In the genomic region with DNA sequence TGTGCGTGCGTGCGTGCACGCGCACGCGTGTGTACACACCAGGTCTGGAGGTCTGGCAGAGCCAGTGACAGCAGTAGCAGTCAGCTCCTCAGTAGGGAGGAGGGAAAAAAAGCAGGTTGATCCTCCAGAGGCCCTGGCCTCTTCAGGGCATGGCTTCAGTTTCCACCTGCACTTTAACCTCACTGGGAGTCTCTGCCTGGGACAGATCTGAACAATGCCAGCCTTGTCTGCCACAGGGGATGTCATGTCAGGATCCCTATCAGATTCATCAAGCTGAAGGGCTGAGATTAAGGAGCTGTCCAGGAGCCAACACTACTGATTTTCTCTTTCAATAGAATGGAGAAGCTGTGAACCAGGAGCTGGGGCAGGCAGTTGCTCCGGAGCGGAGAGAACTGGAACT, we compare ENCODE assay signal across 24 mouse cellular contexts. TPM values are rescaled to one million over a fixed set of nuclear protein-coding genes. Genes with fewer than 3 reads are reported as not detected.
A peak's percentile ranks its signal among the peaks of the same experiment; 100 is the strongest.
DNase-seq lines count a peak whose midpoint lies in the region; ATAC-seq lines count a peak whose summit lies in the region.
"Had no signal": no experiment of that assay in that cellular context is flagged by ENCODE, and none has a peak within 500 bp of the region (broad histone marks: within the 10 kb centered on the region; RNA-seq: fewer than 3 reads in every experiment).

No protein-coding gene starts in this region.

- H3K27ac ChIP-seq in hindbrain, embryonic 10.5 days = peak overlapping the region; percentile 45
- H3K27ac ChIP-seq in hindbrain, embryonic 12.5 days = no peak overlapping the region
- no peak overlapping the region for H3K27ac ChIP-seq in lung, embryonic 16.5 days (ENCODE audit: low read length)
- H3K27ac ChIP-seq in intestine, embryonic 15.5 days = no peak overlapping the region
- H3K27ac ChIP-seq in heart, embryonic 11.5 days (ENCODE audit: low read depth, low read length) = no peak overlapping the region
- H3K27ac ChIP-seq: embryonic facial prominence, embryonic 13.5 days; forebrain, embryonic 13.5 days had no signal

- H3K36me3 ChIP-seq in hindbrain, embryonic 10.5 days = no peaks in the 10 kb centered on the region
- no peaks in the 10 kb centered on the region for H3K36me3 ChIP-seq in hindbrain, embryonic 12.5 days
- H3K36me3 ChIP-seq in lung, embryonic 16.5 days (ENCODE audit: control insufficient read depth, insufficient read depth, low read length) = no peaks in the 10 kb centered on the region
- no peaks in the 10 kb centered on the region for H3K36me3 ChIP-seq in intestine, embryonic 15.5 days
- no peaks in the 10 kb centered on the region for H3K36me3 ChIP-seq in heart, embryonic 11.5 days (ENCODE audit: control insufficient read depth, insufficient read depth, low read length)
- H3K36me3 ChIP-seq: embryonic facial prominence, embryonic 13.5 days; G1E had no signal

- H3K9me3 ChIP-seq in hindbrain, embryonic 10.5 days = no peaks in the 10 kb centered on the region
- no peaks in the 10 kb centered on the region for H3K9me3 ChIP-seq in hindbrain, embryonic 12.5 days (replicated peaks)
- H3K9me3 ChIP-seq in lung, embryonic 16.5 days (ENCODE audit: control insufficient read depth, low read length) = no peaks in the 10 kb centered on the region
- H3K9me3 ChIP-seq in intestine, embryonic 15.5 days = no peaks in the 10 kb centered on the region
- H3K9me3 ChIP-seq in heart, embryonic 11.5 days (replicated peaks; ENCODE audit: control insufficient read depth, low read length) = no peaks in the 10 kb centered on the region
- H3K9me3 ChIP-seq: embryonic facial prominence, embryonic 13.5 days; forebrain, embryonic 13.5 days; G1E had no signal

- no peak for DNase-seq in hindbrain, embryonic 10.5 days (ENCODE audit: low spot score)
- DNase-seq in lung, adult 18-20 months = no peak
- no peak for DNase-seq in spleen, postnatal 14 days (ENCODE audit: low spot score in 2 of 2)
- DNase-seq: adrenal gland, postnatal 10 days; B cell, adult 2 months; cerebellum, adult 11 months; cerebellum, adult 8-10 months; cerebellum, postnatal 14 days; embryo, embryonic 11 days; forebrain, postnatal 0 days; gastrocnemius, postnatal 14 days; heart, postnatal 10 days; heart, postnatal 4 days had no signal

- WGBS in hindbrain, embryonic 10.5 days = 85% methylated on average over 9 of the region's 9 CpGs
- WGBS in hindbrain, embryonic 12.5 days = 95% methylated on average over 9 of the region's 9 CpGs
- 76% methylated on average over 9 of the region's 9 CpGs for WGBS in lung, embryonic 16.5 days
- WGBS in intestine, embryonic 15.5 days = 70% methylated on average over 9 of the region's 9 CpGs
- WGBS in heart, embryonic 11.5 days (ENCODE audit: insufficient replicate concordance) = 89% methylated on average over 9 of the region's 9 CpGs

- H3K4me2 ChIP-seq in hindbrain, embryonic 12.5 days (replicated peaks) = no peak overlapping the region
- H3K4me2 ChIP-seq in lung, embryonic 16.5 days (ENCODE audit: low read depth, low read length) = no peak overlapping the region
- no peak overlapping the region for H3K4me2 ChIP-seq in intestine, embryonic 15.5 days (replicated peaks)
- H3K4me2 ChIP-seq in heart, embryonic 11.5 days = no peak overlapping the region
- H3K4me2 ChIP-seq: embryonic facial prominence, embryonic 13.5 days; forebrain, embryonic 13.5 days had no signal

- no peak overlapping the region for H3K9ac ChIP-seq in hindbrain, embryonic 12.5 days
- no peak overlapping the region for H3K9ac ChIP-seq in lung, embryonic 16.5 days (ENCODE audit: low read length)
- no peak overlapping the region for H3K9ac ChIP-seq in intestine, embryonic 15.5 days
- H3K9ac ChIP-seq in heart, embryonic 11.5 days (ENCODE audit: low read depth, low read length) = no peak overlapping the region
- H3K9ac ChIP-seq: embryonic facial prominence, embryonic 13.5 days; forebrain, embryonic 13.5 days; forebrain, postnatal 0 days had no signal

- H3K4me3 ChIP-seq in hindbrain, embryonic 10.5 days = no peak overlapping the region
- H3K4me3 ChIP-seq in hindbrain, embryonic 12.5 days = no peak overlapping the region
- no peak overlapping the region for H3K4me3 ChIP-seq in lung, embryonic 16.5 days (ENCODE audit: low read length)
- no peak overlapping the region for H3K4me3 ChIP-seq in intestine, embryonic 15.5 days (replicated peaks)
- H3K4me3 ChIP-seq in heart, embryonic 11.5 days (ENCODE audit: low read depth, low read length) = no peak overlapping the region
- H3K4me3 ChIP-seq: embryonic facial prominence, embryonic 13.5 days; forebrain, embryonic 13.5 days had no signal

- H3K4me1 ChIP-seq in hindbrain, embryonic 10.5 days (replicated peaks) = peaks cover 22% of the 10 kb centered on the region
- H3K4me1 ChIP-seq in hindbrain, embryonic 12.5 days = peaks cover 8% of the 10 kb centered on the region
- H3K4me1 ChIP-seq in lung, embryonic 16.5 days (replicated peaks; ENCODE audit: control insufficient read depth, insufficient read depth, low read length) = peaks cover 4% of the 10 kb centered on the region; the same call in 1 of the 2 replicates
- peaks cover 12% of the 10 kb centered on the region; the same call in 1 of the 2 replicates for H3K4me1 ChIP-seq in intestine, embryonic 15.5 days (replicated peaks)
- no peaks in the 10 kb centered on the region for H3K4me1 ChIP-seq in heart, embryonic 11.5 days (ENCODE audit: control insufficient read depth, insufficient read depth, low read length)

- 0 out of 2 replicates have a peak, but pooled peaks cover 3% of the 10 kb centered on the region for H3K27me3 ChIP-seq in hindbrain, embryonic 10.5 days (ENCODE audit: insufficient read depth, poor library complexity, severe bottlenecking)
- H3K27me3 ChIP-seq in hindbrain, embryonic 12.5 days = no peaks in the 10 kb centered on the region
- H3K27me3 ChIP-seq in lung, embryonic 16.5 days (ENCODE audit: control insufficient read depth, insufficient read depth, low read depth, low read length) = no peaks in the 10 kb centered on the region
- no peaks in the 10 kb centered on the region for H3K27me3 ChIP-seq in intestine, embryonic 15.5 days (replicated peaks)
- no peaks in the 10 kb centered on the region for H3K27me3 ChIP-seq in heart, embryonic 11.5 days (ENCODE audit: control insufficient read depth, insufficient read depth, low read length)
- H3K27me3 ChIP-seq: embryonic facial prominence, embryonic 13.5 days; forebrain, embryonic 13.5 days had no signal

- no peak for ATAC-seq in hindbrain, embryonic 12.5 days (ENCODE audit: low FRiP score)
- peak; percentile 18; the same call in 1 of the 2 replicates for ATAC-seq in lung, embryonic 16.5 days (ENCODE audit: low read depth)
- ATAC-seq in intestine, embryonic 15.5 days = peak; percentile 72
- no peak for ATAC-seq in heart, embryonic 11.5 days (replicated peaks; ENCODE audit: insufficient number of reproducible peaks, low FRiP score, low TSS enrichment)
- ATAC-seq: CD4-positive, CD25-positive, alpha-beta regulatory T cell, adult 4 months; forebrain, embryonic 13.5 days; forebrain, postnatal 0 days; hindbrain, embryonic 16.5 days; inflammation-experienced regulatory T-cells, adult 6 months had no signal

RNA-seq across cellular contexts. Expression of gene Entpd3, which starts 11.2 kb away (rescaled TPM):
- 0.25 and 0.41 TPM in 2 replicates for polyA plus RNA-seq in hindbrain, embryonic 10.5 days (2016; fragmentation: Nextera tagmentation; extraction: Ambion mirVana)
- polyA plus RNA-seq in hindbrain, embryonic 12.5 days (2016; fragmentation: Nextera tagmentation; extraction: Ambion mirVana) = 1.1 and 1.3 TPM in 2 replicates
- polyA plus RNA-seq in lung, embryonic 16.5 days (2015; fragmentation: Nextera tagmentation; extraction: Ambion mirVana) = 9.3 and 10.8 TPM in 2 replicates
- polyA plus RNA-seq in intestine, embryonic 15.5 days (2015; fragmentation: Nextera tagmentation; extraction: Ambion mirVana) = 2.2 TPM in 2 replicates
- polyA plus RNA-seq in heart, embryonic 11.5 days (2014; fragmentation: Nextera tagmentation; extraction: Ambion mirVana) = 0.20 and 0.66 TPM in 2 replicates
- polyA plus RNA-seq: CD4-positive, CD25-positive, alpha-beta regulatory T cell, adult 4 months; G1E; heart, embryonic 14.5 days had no signal

RNA-seq across cellular contexts. Expression of gene Rpl14, which starts 20.5 kb away (rescaled TPM):
- 673 and 781 TPM in 2 replicates for polyA plus RNA-seq in hindbrain, embryonic 10.5 days (2016; fragmentation: Nextera tagmentation; extraction: Ambion mirVana)
- 564 and 574 TPM in 2 replicates for polyA plus RNA-seq in hindbrain, embryonic 12.5 days (2016; fragmentation: Nextera tagmentation; extraction: Ambion mirVana)
- 767 and 782 TPM in 2 replicates for polyA plus RNA-seq in lung, embryonic 16.5 days (2015; fragmentation: Nextera tagmentation; extraction: Ambion mirVana)
- 818 and 905 TPM in 2 replicates for polyA plus RNA-seq in intestine, embryonic 15.5 days (2015; fragmentation: Nextera tagmentation; extraction: Ambion mirVana)
- 644 and 729 TPM in 2 replicates for polyA plus RNA-seq in heart, embryonic 11.5 days (2014; fragmentation: Nextera tagmentation; extraction: Ambion mirVana)

RNA-seq across cellular contexts. Expression of gene Eif1b, which starts 58.7 kb away (rescaled TPM):
- polyA plus RNA-seq in hindbrain, embryonic 10.5 days (2016; fragmentation: Nextera tagmentation; extraction: Ambion mirVana) = 229 and 249 TPM in 2 replicates
- polyA plus RNA-seq in hindbrain, embryonic 12.5 days (2016; fragmentation: Nextera tagmentation; extraction: Ambion mirVana) = 284 and 287 TPM in 2 replicates
- 155 and 173 TPM in 2 replicates for polyA plus RNA-seq in lung, embryonic 16.5 days (2015; fragmentation: Nextera tagmentation; extraction: Ambion mirVana)
- 142 and 167 TPM in 2 replicates for polyA plus RNA-seq in intestine, embryonic 15.5 days (2015; fragmentation: Nextera tagmentation; extraction: Ambion mirVana)
- polyA plus RNA-seq in heart, embryonic 11.5 days (2014; fragmentation: Nextera tagmentation; extraction: Ambion mirVana) = 156 and 157 TPM in 2 replicates

Comparison
In these comparisons a context has a peak if more than half of its experiments do, and no peak if none do; other contexts are left out.
1. ATAC-seq: peak in lung, embryonic 16.5 days (single experiment) and intestine, embryonic 15.5 days (single experiment); none in hindbrain, embryonic 12.5 days (single experiment) and heart, embryonic 11.5 days (single experiment).